Mouse (Mus musculus) megakaryocyte, adult 5-6 weeks (primary cell): Measurements from ENCODE around the gene Tent5a. TPM values are rescaled to one million over a fixed set of nuclear protein-coding genes. Genes with fewer than 3 reads are reported as not detected.

Experiments used
- ATAC-seq: 2 replicates; pipeline ENCODE4 v1.8.0; 2016; ENCODE audit warnings: mild to moderate bottlenecking, inconsistent platforms; ENCODE audit not compliant: poor library complexity, severe bottlenecking
- total RNA-seq, 2 experiments: library from RNA; stranded (forward) in 1 of 2; stranded (reverse) in 1 of 2; fragments of 153-499, 151-499 nt in 1 of 2; fragments of 221-1000, 200-1000 nt in 1 of 2; gene quantifications; 2 replicates each; pipeline versions ENCODE4 v1.2.3 to v1.2.4; 2015 to 2017

Tent5a gene
- total RNA-seq (2015) (89.0 and 96.3 TPM in 2 replicates), total RNA-seq (2017) (68.9 and 70.0 TPM in 2 replicates)

DNA sequence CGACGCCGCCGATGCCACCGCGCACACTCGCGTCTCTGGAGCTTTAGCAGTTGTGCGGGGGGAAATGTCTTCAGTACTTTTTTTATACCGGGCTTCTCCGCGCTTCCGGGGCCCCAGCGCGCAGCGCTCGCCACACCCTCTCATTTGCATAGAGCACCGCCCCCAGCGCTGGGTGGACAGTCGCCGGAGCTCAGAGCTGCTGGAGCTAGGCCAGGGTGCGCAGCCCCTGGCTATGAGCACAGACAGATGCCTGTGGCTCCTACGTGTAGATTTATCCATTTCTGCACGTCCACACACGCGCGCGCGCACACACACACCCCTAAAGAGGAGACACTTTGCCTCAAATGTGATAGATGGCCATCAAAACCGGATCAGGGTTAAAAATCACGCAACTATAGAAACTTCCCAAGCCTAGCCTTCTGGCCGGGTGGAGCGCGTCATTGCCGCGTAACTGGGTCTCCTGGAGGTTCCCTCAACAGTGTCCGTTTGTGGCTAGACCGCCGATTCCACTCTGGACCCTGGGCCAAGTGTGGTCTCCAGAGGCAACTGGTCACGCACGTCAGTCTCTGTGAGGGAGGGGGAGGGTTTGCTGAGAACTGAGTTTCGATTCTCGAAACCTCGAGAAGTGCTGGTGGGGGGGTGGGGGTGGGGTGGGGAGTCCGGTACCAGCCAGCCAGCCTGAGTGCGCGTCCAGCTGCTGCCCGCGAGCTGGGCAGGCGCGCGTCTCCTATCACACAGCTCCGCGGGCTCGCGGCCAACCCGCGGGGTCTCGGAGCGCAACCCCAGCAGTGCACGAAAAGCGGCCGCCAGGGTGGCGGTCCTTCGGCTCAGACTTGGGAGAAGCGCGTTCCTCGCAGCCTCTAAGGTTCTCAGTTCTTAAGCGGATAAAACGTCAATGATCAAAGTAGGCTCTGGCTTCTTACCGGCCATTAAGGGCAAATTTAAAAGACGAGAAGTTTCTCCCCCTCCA lies at the start of gene Tent5a:
Gene Tent5a, minus strand, starts transcription at position 107 of the 970 bp plus-strand sequence.
- peak; percentile 53 for ATAC-seq

DNA sequence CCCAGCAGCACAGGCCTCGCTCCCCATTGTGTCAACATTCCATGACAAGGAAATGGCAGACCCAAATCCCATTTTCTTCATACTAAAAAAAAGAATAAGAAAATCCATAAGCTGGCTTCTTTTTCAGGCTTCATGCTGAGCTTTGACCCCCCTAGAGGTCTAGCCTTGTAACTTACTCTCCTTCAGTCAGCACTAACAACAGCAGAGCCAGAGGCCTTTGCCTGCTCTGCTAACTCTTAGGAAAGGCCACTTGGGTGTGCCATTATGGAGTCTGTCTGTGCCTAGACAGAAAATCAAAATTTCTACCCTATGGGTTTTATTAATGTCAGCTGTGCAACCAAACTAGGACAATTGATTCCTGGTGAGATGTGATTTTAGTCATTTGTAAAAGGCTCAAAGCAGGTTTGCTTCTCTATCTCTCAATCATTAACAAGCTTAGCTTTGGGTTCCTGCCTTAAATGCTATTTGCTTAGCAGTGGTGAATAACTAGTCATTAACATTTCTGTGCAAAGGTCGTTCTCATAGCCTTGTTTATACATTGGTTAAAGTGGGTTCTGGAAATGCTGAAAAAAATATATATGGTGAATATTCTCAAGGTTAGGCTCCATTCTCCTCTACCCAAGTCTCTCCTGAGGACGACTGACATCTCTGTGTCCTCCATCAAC lies 49.6 kb upstream of the Tent5a start:
- ATAC-seq = no peak

DNA sequence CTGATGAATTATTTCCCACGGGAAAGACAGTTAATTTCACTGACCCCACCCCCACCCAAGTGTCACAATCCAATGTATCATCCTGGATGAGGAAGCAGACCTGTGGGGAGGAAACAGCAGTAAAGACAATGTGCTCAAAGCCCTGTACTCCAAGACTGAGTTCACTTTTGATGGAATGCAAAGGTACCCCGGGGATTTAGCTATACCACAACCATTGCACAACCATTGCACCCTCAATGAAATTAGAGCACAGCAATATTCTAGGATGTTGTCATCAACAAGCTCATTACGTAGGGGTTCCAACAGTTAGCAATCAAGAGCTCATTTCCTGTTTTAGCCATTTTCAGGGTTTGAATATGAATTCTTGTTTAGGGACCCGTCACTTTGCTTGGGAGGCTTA lies 48.0 kb upstream of the Tent5a start:
- ATAC-seq = peak; percentile 86

DNA sequence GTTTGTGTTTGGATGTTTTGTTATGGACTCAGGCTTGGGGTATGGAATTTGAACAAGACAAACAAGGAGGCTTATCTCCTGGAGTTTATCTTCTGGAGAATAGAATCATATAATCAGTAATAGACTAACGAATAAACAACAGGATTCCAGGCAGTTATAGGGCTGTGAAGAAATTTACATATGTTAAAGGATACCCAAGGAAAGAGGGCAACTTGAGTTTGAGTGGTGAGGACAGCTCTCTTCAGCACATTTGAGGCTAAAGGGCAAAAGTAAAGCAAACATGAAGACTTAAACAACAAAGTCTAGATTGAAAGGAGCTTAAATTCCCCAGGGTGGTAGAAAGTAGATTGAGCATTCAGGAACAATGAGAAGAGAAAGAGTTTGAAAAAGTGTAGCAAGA lies 44.9 kb upstream of the Tent5a start:
- ATAC-seq = no peak

DNA sequence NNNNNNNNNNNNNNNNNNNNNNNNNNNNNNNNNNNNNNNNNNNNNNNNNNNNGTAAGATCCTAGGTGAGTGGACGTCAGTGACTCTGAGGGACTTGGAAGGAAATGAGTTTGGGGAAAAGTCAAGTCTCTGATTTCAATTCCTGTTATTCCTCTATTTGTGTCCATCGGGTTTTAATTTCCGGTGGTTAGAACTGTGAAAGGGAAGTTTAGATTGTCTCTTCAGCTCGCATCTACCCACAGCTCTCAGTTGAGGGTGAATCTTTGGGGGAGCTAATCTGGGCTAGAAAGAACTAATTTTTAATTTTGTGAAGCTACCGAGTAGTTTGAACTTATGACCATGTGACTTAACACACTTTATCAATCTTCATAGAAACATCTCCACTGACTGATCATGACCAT lies 42.4 kb upstream of the Tent5a start:
- peak; percentile 60 for ATAC-seq

DNA sequence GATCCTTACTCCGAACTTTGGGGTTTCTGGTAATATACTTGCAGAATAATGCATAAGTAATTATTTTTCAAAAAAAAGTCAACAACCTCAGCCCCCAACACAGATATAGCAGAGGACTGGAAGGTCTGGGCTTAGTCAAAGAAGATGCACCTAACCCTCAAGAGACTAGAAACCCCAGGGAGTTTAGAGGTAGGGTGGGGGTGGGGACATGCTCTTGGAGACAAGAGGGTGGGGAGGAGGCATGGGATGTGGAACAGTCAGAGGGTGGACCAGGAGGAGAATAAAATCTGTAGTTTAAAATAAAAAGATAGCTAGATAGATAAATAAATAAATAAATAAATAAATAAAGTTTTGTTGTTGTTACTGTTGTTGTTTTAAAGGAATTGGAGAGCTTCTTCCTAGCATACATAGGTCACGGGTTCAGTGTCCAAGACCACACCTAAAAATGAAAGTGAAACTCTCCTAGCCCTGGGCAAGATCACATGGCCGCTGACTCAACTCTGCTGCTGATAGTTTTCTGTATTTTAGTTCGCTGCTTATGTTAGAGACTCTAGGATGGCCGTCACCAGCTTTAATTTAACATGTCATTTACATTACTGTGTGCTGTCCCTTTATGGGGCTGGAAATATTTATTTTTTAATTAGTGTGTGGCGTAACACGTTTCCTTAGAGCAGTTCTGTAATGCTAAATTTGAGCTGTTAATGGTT lies 30.2 kb upstream of the Tent5a start:
- ATAC-seq = peak; percentile 94

DNA sequence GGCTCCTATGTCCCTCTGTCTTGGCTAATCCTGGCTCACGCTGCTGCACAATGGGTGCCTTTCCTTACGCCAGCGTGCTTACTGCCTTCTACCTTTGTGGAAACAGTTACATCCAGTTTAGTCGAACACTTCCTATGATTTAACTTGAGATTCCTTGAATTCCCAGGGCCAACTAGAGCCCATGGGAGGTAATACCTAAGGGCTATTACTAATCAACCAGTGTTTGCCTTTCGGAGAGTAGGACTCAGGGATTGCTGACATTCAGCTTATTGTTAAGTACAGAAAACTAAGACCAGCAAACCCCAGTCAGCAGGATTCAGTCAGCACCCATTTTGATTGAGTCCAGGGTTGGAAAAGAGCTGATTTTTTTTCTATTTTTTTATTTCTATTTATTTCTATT lies 28.4 kb upstream of the Tent5a start:
- no peak for ATAC-seq

DNA sequence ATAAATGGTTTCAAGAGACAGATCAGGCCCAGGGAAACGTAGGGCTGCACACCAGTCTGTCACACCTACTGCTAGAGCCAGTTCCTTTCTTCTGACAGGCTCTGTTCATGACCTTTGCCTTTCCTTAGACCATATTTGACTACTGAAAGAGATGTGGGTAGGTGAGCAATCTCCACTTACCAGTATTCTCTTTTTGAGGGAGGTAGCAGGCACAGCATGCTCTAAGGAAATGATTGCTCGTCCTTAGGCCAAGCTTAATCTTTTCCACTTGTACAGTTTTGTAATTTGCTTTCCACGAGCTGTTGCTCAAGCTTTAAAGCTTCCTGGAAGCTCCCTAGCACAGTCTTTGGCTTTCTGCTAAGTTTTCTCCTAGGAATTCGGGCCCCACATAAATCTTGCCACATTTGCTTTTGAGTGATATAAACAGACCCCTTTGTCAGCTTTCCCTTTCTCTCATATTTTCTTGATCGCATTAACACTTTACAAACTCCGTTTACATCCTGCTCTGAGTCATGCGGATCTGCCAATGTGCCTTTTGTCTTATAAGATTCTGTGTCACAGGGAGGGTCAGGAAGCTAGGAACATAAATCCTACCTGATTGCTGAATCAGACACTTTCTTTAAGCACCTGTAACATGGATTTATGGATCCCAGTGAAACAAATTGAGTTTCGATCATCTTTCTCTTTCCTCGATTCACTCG lies 20.8 kb upstream of the Tent5a start:
- ATAC-seq = no peak

DNA sequence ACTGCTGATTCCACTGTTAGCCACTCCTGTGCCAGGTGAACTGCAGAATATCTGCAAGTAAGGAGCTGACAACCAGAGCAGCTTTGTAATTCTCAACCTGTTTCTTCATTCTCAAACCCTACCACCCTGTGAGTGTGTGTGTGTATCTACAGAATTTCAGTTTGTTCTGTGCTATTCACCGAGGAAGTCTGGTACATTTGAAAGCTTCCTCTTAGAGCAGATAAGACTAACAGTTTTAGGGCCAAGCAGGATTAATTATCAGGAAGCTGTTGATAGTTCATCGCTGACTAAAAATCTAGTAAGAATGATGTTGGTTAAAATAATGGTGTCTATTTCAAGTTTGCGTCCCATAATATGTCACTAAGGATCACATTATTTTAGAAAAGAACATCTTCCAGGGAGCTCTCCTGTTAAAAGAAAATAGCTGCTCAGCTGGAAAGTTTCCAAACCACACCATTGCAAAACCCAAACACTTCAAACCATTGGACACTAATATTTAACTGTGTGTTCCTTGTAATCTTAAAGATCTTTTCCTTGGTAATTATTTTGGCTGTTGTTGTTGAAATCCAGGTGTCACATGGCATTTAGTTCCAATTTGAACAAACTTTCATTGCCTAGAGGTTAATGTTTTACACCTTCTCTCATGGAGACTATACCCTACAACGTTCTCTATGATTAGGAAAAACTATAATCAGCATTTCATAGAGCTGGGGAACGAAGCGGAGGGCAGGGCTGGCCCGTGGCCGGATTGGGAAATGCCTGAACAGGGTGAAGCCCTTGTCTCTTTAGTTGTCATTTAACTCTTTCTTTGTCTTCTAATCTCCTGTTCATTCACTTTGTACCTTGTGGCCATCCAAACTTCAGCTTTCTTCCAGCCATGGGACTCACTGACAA lies 16.0 kb upstream of the Tent5a start:
- ATAC-seq = peak; percentile 49

DNA sequence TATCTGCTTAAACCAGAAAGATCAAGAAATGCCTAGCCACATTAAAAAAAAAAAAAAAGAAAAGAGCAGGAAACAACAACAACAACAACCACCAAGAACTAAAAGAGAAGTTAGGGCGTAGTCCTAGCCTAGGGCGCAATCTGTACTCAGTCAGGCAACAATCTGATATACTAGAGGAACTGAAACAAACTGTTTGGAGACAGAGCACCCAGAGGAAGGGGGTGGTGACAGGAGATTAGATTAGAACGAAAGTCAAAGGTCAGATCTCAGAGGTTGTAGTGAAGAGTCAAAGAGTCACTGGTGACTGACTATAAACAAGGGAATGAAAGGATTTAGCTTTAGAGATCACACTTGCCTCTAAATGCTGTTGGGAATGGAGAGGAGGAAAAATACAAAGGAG lies 13.2 kb upstream of the Tent5a start:
- peak; percentile 88 for ATAC-seq

DNA sequence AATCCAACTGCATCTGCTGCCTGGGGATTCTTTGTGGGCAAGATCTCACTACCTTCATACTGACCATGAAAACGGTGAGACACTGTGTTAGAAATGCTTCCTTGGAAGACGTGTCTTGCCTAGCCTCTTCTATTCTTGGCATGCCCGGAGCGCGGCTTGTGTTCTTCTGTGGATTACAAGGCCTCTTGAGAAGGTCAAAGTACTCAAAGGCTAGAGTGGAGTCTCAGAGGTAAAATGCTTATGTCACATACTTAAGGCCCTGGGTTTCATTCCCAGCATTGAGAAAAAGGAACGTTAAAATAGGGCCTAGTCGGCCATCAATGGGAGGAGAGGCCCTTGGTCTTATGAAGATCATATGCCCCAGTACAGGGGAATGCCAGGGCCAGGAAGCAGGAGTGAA lies 8.9 kb upstream of the Tent5a start:
- no peak for ATAC-seq

DNA sequence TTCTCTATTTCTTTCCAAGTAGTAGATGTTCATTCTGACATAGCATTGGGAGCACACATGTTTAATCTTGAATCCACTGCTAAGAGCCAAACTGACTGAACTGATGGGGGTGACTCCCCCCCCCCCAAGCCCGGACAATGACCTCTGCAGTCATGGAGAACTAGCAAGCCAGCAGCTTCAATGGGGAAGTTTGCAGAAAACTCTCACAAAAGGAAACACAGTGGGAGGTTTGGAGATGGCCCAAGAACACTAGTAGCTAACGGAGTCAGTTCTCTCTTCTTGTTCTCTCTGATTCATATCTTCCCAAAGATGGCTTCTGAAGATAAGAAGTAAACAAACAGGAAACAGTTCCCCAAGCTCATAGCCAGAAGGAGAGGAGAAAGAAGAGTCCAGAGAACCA lies 4.4 kb upstream of the Tent5a start:
- no peak for ATAC-seq

DNA sequence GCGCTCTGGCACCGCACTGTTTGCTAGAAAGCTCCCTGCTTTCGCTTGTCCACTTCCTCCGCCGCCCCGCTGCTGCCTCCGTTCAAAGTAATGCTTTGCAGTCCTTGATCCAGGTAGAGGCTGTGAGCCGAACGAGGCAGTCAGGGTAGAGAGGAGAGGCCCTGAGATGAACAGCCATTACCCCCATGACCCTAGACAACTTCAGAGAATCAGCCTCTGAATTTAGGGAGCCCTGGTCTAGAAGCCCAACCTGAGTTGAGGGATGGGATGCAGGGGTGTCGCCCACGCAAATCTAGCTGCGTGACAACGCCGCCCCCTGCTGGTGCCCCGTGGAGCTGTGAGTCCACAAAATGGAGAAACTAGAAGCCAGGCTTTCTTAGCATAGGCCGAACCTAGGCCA lies 1.1 kb upstream of the Tent5a start:
- peak; percentile 43 for ATAC-seq

DNA sequence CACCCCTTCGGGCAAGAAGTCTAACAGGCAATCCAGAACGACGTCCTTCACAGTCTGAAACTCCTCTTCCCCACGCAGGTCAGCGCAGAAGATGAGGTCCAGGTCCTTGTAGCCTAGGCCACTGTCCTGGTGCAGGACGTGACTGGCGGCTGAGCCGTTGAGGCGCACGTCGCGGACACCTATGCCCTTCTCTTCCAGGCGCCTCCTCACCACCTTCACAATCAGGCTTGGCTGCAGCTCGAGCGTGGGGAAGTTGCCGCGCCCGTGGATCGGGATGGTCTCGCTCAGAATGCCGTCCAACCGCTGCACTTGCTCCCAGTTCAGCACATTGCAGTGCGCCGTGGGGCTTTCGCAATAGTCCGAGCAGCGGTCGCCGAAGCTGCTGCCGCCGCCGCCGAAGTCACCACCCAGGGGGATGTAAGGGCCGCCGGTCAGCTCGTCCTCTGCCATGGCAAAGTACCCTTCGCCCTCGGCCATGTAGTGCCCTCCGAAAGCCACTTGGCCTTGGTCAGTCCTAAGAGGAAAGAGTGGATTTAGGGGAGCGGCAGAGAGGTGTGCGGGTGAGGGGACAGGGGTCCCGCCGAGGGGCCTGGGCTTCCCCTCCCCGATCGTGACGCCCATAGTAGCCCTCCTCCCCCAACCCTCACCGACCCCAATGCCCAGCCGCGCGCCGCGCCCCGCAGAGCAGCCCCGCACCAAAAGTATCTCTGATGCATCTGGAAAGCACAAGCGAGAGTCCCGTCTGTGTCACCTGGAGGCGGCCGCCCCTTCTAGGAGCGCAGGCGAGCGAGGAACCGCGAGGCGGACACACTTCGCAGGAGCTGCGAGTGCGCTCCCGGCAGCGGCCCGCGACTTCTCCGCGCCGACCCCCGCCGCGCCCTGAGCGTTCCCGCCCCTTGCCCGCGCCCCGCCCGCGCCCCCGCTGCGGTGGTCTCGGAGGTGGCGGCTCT lies 581 bp downstream of the Tent5a start:
- ATAC-seq = peak; percentile 31

DNA sequence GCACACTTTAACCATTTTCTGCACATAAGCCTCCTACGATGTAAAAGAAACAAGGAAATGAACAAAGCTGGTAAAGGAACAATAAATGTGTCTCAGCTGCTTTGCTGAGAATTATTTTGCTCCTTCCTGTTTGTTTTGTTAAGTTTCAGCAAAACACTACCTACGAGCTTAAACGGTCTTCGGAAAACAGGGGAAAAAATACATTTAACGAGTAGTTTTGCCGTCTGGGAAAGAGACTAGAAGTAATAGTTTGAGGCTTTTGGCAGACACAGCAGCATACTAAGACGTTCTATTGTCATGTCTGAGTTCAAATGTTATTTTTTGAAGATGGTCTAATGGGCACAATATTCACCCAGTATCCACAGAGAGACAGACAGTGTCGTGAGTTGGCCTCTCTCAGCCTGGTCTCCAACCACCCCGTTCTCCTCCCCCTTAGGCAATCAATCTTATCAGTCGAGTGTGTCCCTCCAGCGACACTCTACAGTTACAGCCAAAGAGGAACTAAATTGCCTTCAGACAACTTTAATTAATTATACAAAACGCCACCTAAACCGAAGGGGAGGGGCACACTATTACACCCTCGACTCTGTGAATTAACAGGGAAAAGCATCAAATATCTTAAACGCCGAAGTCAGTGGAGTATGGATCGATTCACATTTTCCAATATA lies 1.8 kb downstream of the Tent5a start:
- no peak for ATAC-seq

DNA sequence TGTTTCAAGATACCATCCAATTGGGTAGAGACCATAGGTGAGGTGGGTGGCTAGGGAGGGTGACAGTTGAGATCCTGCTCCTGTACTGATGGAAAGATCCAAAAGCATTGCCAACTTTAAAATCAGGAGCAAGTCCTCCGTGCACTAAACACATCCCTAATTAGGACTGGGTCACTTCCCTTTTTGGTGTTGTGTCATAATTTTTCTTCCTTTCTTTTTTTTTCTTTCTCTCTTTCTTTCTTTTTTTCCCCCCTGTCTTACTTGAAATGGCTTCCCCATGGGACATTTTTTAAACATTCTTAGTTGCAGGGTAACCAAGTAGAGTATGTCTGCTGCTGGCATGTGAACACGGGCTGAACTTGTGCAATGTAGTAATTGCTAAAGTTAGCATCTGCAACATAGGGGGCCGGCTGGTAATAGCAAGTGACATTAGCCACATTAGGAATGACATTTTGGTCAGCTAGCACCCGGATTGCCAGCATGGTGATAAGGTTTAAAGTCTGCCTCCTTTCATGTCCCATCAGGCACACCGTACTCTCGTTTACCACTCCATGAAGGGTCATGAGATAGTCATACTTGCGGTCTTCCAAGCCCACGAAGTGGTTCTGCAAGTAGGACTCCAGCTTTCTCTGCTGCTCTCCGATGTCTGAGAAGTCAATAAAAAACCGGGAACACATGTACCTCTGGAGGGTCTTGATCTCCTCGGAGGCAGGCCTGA lies 2.8 kb downstream of the Tent5a start:
- no peak for ATAC-seq

DNA sequence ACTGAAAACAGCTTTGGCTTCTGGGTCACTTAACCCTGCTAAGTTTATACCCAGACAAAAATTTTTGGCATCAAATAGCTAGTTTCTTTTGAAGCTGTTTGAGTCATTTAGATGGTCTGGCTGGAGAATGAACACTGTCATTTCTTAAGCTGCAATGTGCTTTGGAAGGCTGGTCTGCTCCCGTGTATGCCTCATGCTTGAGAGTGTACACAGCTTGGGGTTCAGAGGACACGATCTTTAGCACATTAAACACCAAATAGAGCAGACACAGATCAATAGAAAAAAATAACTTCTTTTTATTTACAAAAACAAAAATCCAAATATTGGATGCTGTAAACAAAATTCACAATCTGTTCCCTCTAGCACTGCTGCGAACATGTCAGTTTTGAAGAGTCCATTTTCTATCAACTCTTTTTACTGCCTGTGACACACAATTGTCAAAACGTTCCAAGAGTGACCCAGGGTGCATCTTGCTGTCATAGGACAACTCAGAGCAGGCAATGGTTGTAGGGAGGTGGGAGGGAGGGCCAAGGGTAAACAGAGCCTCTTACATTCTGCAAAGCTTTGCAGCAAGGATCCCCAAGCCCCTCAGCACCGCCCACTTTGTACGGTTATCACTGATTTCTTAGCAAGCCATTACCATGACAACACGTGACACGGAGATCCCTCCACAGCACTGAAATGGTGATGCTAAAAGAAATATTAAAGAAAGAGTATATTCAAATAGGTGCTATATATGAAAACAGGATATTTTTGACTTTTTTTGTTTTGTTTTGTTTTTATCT lies 6.8 kb downstream of the Tent5a start:
- ATAC-seq = no peak
